Mouse (Mus musculus) liver, postnatal 0 days (tissue): ENCODE measurements around the gene Btnl2.

Experiments used
- CTCF ChIP-seq: sonication (generic); IDR thresholded peaks from 2 replicates; pipeline ENCODE4 v1.5.1; 2016; ENCODE audit warnings: antibody characterized with exemption, low read depth
- EP300 ChIP-seq: IDR thresholded peaks from 2 replicates; pipeline ENCODE4 v1.6.1; 2016; ENCODE audit warnings: antibody characterized with exemption, low read depth, mild to moderate bottlenecking

GRCm38 (mm10) chr17:34388513-34388912, 33.9 kb downstream of the Btnl2 start:
- peak; percentile 72 for TF ChIP-seq CTCF
- no peak for TF ChIP-seq EP300
